Mouse (Mus musculus) limb, embryonic 10.5 days (tissue): ENCODE measurements around the gene Cldn14. TPM values are rescaled to one million over a fixed set of nuclear protein-coding genes. Genes with fewer than 3 reads are reported as not detected.

Experiments used
- DNase-seq: peaks from one replicate; pipeline ENCODE4 v3.0.0-alpha.2; 2017; ENCODE audit warnings: low spot score
- H3K27ac ChIP-seq: fragments of 300-500 bp; sonication (generic); 2 replicates; pipeline ENCODE4 v1.5.1; 2016; ENCODE audit warnings: mild to moderate bottlenecking
- H3K27me3 ChIP-seq: fragments of 300-500 bp; sonication (generic); 2 replicates; pipeline ENCODE4 v1.6.1; 2016; ENCODE audit warnings: low read depth, mild to moderate bottlenecking; ENCODE audit not compliant: poor library complexity, severe bottlenecking
- H3K36me3 ChIP-seq: fragments of 300-500 bp; sonication (generic); 2 replicates; pipeline ENCODE4 v1.6.1; 2016; ENCODE audit warnings: mild to moderate bottlenecking, moderate library complexity
- H3K4me1 ChIP-seq: fragments of 300-500 bp; sonication (generic); 2 replicates; pipeline ENCODE4 v1.6.1; 2016
- H3K4me3 ChIP-seq: fragments of 300-500 bp; sonication (generic); 2 replicates; pipeline ENCODE4 v1.5.1; 2016; ENCODE audit warnings: mild to moderate bottlenecking, moderate library complexity
- H3K9me3 ChIP-seq: fragments of 300-500 bp; sonication (generic); replicated peaks from 2 replicates; pipeline ENCODE4 v1.6.1; 2016; ENCODE audit warnings: mild to moderate bottlenecking
- WGBS: fragments of 180-500 bp; shearing (Covaris S2); methylation state at CpG from one replicate; pipeline ENCODE4 v1.1.7; 2016; 5-methylcytosine and 5-hydroxymethylcytosine counted together
- polyA plus RNA-seq: library from polyadenylated mRNA; unstranded; fragments of >200 nt; fragmentation: Nextera tagmentation; extraction: Ambion mirVana; gene quantifications from 2 replicates; pipeline ENCODE4 v1.2.1, GENCODE M21; 2016

Gene Cldn14
- polyA plus RNA-seq = not detected in 2 replicates

- DNase-seq = no peak
- H3K4me3 ChIP-seq = no peak within 1 kb of the TSS
These were observed at the start of gene Cldn14 for GRCm38 (mm10) chr16:94008737-94009136. Gene Cldn14, minus strand, starts transcription at chr16:94008837.

GRCm38 (mm10) chr16:94055576-94055975 lies 46.9 kb upstream of the Cldn14 start:
- Histone ChIP-seq H3K27ac (no peak overlapping the region), H3K4me3 (no peak overlapping the region), H3K27me3 (peaks cover 81% of the 10 kb centered on the region), H3K9me3 (no peaks in the 10 kb centered on the region), H3K4me1 (peaks cover 33% of the 10 kb centered on the region), H3K36me3 (no peaks in the 10 kb centered on the region)
- 26% methylated on average over 8 of the region's 8 CpGs for WGBS
- DNase-seq = no peak

More at GRCm38 (mm10) chr16:94008737-94009136, at the start of gene Cldn14:
- 0 out of 2 replicates have a peak within 1 kb of the TSS, but pooled peaks have one; percentile 42 for H3K27ac ChIP-seq
- H3K9me3 ChIP-seq = no peaks in the 10 kb centered on the region
- H3K27me3 ChIP-seq = peaks cover 3% of the 10 kb centered on the region; the same call in 1 of the 2 replicates
- peaks cover 43% of the 10 kb centered on the region for H3K4me1 ChIP-seq
- WGBS = 83% methylated on average over 15 of the region's 15 CpGs
- H3K36me3 ChIP-seq = no peaks in the 10 kb centered on the region

GRCm38 (mm10) chr16:94055176-94055575 lies 46.5 kb upstream of the Cldn14 start:
- Histone ChIP-seq H3K27me3 (peaks cover 81% of the 10 kb centered on the region), H3K4me1 (peaks cover 29% of the 10 kb centered on the region), H3K9me3 (no peaks in the 10 kb centered on the region), H3K4me3 (no peak overlapping the region), H3K36me3 (no peaks in the 10 kb centered on the region), H3K27ac (no peak overlapping the region)
- 86% methylated on average over 12 of the region's 12 CpGs for WGBS
- no peak for DNase-seq

GRCm38 (mm10) chr16:94050368-94050767 lies 41.7 kb upstream of the Cldn14 start:
- 93% methylated on average over 3 of the region's 3 CpGs for WGBS
- Histone ChIP-seq H3K27ac (no peak overlapping the region), H3K4me3 (no peak overlapping the region), H3K27me3 (peaks cover 56% of the 10 kb centered on the region), H3K36me3 (no peaks in the 10 kb centered on the region), H3K9me3 (no peaks in the 10 kb centered on the region), H3K4me1 (peaks cover 9% of the 10 kb centered on the region)
- no peak for DNase-seq

- H3K4me1 ChIP-seq = peaks cover 39% of the 10 kb centered on the region
- H3K27me3 ChIP-seq = peaks cover 48% of the 10 kb centered on the region
- H3K4me3 ChIP-seq = no peak overlapping the region
- DNase-seq = no peak
- H3K27ac ChIP-seq = peak overlapping the region; percentile 36; the same call in 1 of the 2 replicates
- no peaks in the 10 kb centered on the region for H3K9me3 ChIP-seq
- H3K36me3 ChIP-seq = no peaks in the 10 kb centered on the region
- WGBS = 34% methylated on average over 7 of the region's 7 CpGs
These were observed 36.4 kb upstream of the Cldn14 start for GRCm38 (mm10) chr16:94044996-94045395.

- 93% methylated on average over 1 of the region's 1 CpGs for WGBS
- peaks cover 39% of the 10 kb centered on the region for H3K4me1 ChIP-seq
- no peak overlapping the region for H3K4me3 ChIP-seq
- H3K36me3 ChIP-seq = no peaks in the 10 kb centered on the region
- 0 out of 2 replicates have a peak overlapping the region, but pooled peaks have one; percentile 11 for H3K27ac ChIP-seq
- DNase-seq = no peak
- H3K9me3 ChIP-seq = no peaks in the 10 kb centered on the region
- peaks cover 60% of the 10 kb centered on the region for H3K27me3 ChIP-seq
These were observed 35.2 kb upstream of the Cldn14 start for GRCm38 (mm10) chr16:94043797-94044196.

- Histone ChIP-seq H3K36me3 (no peaks in the 10 kb centered on the region), H3K4me1 (peaks cover 39% of the 10 kb centered on the region), H3K27ac (peak overlapping the region; percentile 31; the same call in 1 of the 2 replicates), H3K4me3 (no peak overlapping the region), H3K27me3 (peaks cover 74% of the 10 kb centered on the region), H3K9me3 (no peaks in the 10 kb centered on the region)
- DNase-seq = peak; percentile 60
- WGBS = 49% methylated on average over 18 of the region's 18 CpGs
These were observed 32.6 kb upstream of the Cldn14 start for GRCm38 (mm10) chr16:94041065-94041712.

- H3K4me3 ChIP-seq = no peak overlapping the region; the same call in 1 of the 2 replicates
- H3K36me3 ChIP-seq = no peaks in the 10 kb centered on the region
- no peak for DNase-seq
- peaks cover 77% of the 10 kb centered on the region for H3K27me3 ChIP-seq
- H3K27ac ChIP-seq = no peak overlapping the region
- no peaks in the 10 kb centered on the region for H3K9me3 ChIP-seq
- H3K4me1 ChIP-seq = peaks cover 37% of the 10 kb centered on the region
- 29% methylated on average over 16 of the region's 16 CpGs for WGBS
These were observed 31.8 kb upstream of the Cldn14 start for GRCm38 (mm10) chr16:94040485-94040884.

- H3K9me3 ChIP-seq = no peaks in the 10 kb centered on the region
- H3K36me3 ChIP-seq = no peaks in the 10 kb centered on the region
- peaks cover 30% of the 10 kb centered on the region for H3K4me1 ChIP-seq
- no peak overlapping the region for H3K27ac ChIP-seq
- 94% methylated on average over 9 of the region's 9 CpGs for WGBS
- DNase-seq = no peak
- H3K4me3 ChIP-seq = no peak overlapping the region
- peaks cover 79% of the 10 kb centered on the region for H3K27me3 ChIP-seq
These were observed 30.3 kb upstream of the Cldn14 start for GRCm38 (mm10) chr16:94038986-94039341.

GRCm38 (mm10) chr16:94038272-94038985 lies 29.8 kb upstream of the Cldn14 start:
- 72% methylated on average over 12 of the region's 12 CpGs for WGBS
- peaks cover 78% of the 10 kb centered on the region for H3K27me3 ChIP-seq

GRCm38 (mm10) chr16:94037280-94037679 lies 28.6 kb upstream of the Cldn14 start:
- peaks cover 26% of the 10 kb centered on the region for H3K4me1 ChIP-seq
- H3K27ac ChIP-seq = no peak overlapping the region
- no peaks in the 10 kb centered on the region for H3K9me3 ChIP-seq
- H3K36me3 ChIP-seq = no peaks in the 10 kb centered on the region
- no peak overlapping the region for H3K4me3 ChIP-seq
- H3K27me3 ChIP-seq = peaks cover 66% of the 10 kb centered on the region
- DNase-seq = no peak
- 91% methylated on average over 7 of the region's 7 CpGs for WGBS

More at GRCm38 (mm10) chr16:94038272-94038985, 29.8 kb upstream of the Cldn14 start:
- Histone ChIP-seq H3K4me3 (no peak overlapping the region), H3K36me3 (no peaks in the 10 kb centered on the region), H3K4me1 (peaks cover 26% of the 10 kb centered on the region), H3K9me3 (no peaks in the 10 kb centered on the region), H3K27ac (no peak overlapping the region)
- DNase-seq = peak; percentile 76

- no peak for DNase-seq
- peaks cover 18% of the 10 kb centered on the region; the same call in 1 of the 2 replicates for H3K4me1 ChIP-seq
- 82% methylated on average over 9 of the region's 9 CpGs for WGBS
- no peaks in the 10 kb centered on the region for H3K36me3 ChIP-seq
- H3K4me3 ChIP-seq = no peak overlapping the region
- H3K9me3 ChIP-seq = no peaks in the 10 kb centered on the region
- peaks cover 49% of the 10 kb centered on the region for H3K27me3 ChIP-seq
- no peak overlapping the region for H3K27ac ChIP-seq
These were observed 25.5 kb upstream of the Cldn14 start for GRCm38 (mm10) chr16:94034152-94034551.

GRCm38 (mm10) chr16:94032270-94032669 lies 23.6 kb upstream of the Cldn14 start:
- H3K27me3 ChIP-seq = peaks cover 38% of the 10 kb centered on the region; the same call in 1 of the 2 replicates
- DNase-seq = no peak
- H3K36me3 ChIP-seq = no peaks in the 10 kb centered on the region
- H3K27ac ChIP-seq = no peak overlapping the region
- no peaks in the 10 kb centered on the region for H3K9me3 ChIP-seq
- H3K4me1 ChIP-seq = peaks cover 22% of the 10 kb centered on the region
- WGBS = 92% methylated on average over 5 of the region's 5 CpGs
- H3K4me3 ChIP-seq = no peak overlapping the region
